Mouse (Mus musculus) liver, postnatal 0 days (tissue): ENCODE data around the gene Gm11562.

Source experiments
- CTCF ChIP-seq: sonication (generic); IDR thresholded peaks from 2 replicates; pipeline ENCODE4 v1.5.1; 2016; ENCODE audit warnings: antibody characterized with exemption, low read depth
- EP300 ChIP-seq: IDR thresholded peaks from 2 replicates; pipeline ENCODE4 v1.6.1; 2016; ENCODE audit warnings: antibody characterized with exemption, low read depth, mild to moderate bottlenecking

DNA sequence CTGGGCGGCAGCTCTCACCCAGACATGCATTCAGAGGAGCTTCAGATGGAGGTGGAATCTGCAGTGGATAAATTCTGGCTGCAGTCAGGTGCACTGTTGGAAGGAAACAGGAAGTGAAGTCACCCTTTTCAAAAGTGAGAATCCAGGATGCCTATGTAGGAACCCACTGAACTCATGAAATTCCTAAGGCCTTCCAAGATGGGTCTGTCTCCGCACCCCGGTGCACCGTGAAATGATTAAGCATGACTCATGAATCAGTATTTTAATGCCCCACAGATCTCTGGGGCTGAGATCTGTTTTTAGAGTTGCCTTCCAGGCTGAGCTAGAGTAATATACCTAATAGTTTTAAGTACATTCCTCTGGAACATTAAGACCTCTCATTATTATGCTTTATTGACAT, 39.0 kb upstream of the Gm11562 start:
- TF ChIP-seq EP300 (no peak), CTCF (no peak)
